Mouse (Mus musculus) limb, embryonic 15.5 days (tissue): Measurements from ENCODE around the gene Stk11ip. TPM values are rescaled to one million over a fixed set of nuclear protein-coding genes. Genes with fewer than 3 reads are reported as not detected.

ENCODE experiments used
- ATAC-seq: fragments of 200-750 bp; cut with Nextera tagmentation; 2 replicates; pipeline ENCODE4 v1.8.0; 2017; ENCODE audit warnings: low read depth, moderate TSS enrichment; ENCODE audit not compliant: insufficient number of reproducible peaks, low FRiP score, low TSS enrichment
- H3K27ac ChIP-seq: fragments of 300-500 bp; sonication (generic); 2 replicates; pipeline ENCODE4 v1.5.1; 2015; ENCODE audit warnings: moderate library complexity, mild to moderate bottlenecking, inconsistent platforms
- H3K27me3 ChIP-seq: fragments of 300-500 bp; sonication (generic); 2 replicates; pipeline ENCODE4 v1.6.1; 2015; ENCODE audit warnings: inconsistent platforms
- H3K36me3 ChIP-seq: fragments of 300-500 bp; sonication (generic); 2 replicates; pipeline ENCODE4 v1.6.1; 2015; ENCODE audit warnings: inconsistent platforms
- H3K4me1 ChIP-seq: fragments of 300-500 bp; sonication (generic); 2 replicates; pipeline ENCODE4 v1.6.1; 2015; ENCODE audit warnings: inconsistent platforms
- H3K4me2 ChIP-seq: fragments of 300-500 bp; sonication (generic); 2 replicates; pipeline ENCODE4 v1.6.1; 2015; ENCODE audit warnings: mild to moderate bottlenecking, inconsistent platforms
- H3K4me3 ChIP-seq: fragments of 300-500 bp; sonication (generic); 2 replicates; pipeline ENCODE4 v1.5.1; 2015; ENCODE audit warnings: mild to moderate bottlenecking, inconsistent platforms
- H3K9ac ChIP-seq: fragments of 300-500 bp; sonication (generic); 2 replicates; pipeline ENCODE4 v1.6.1; 2015; ENCODE audit warnings: inconsistent platforms
- H3K9me3 ChIP-seq: fragments of 300-500 bp; sonication (generic); 2 replicates; pipeline ENCODE4 v1.6.1; 2016; ENCODE audit warnings: inconsistent platforms
- WGBS: fragments of 180-500 bp; shearing (Covaris S2); methylation state at CpG from one replicate; pipeline ENCODE4 v1.1.7; 2015; 5-methylcytosine and 5-hydroxymethylcytosine counted together
- polyA plus RNA-seq: library from polyadenylated mRNA; unstranded; fragments of >200 nt; fragmentation: Nextera tagmentation; extraction: Ambion mirVana; gene quantifications from 2 replicates; pipeline ENCODE4 v1.2.1, GENCODE M21; 2015

Stk11ip gene
- polyA plus RNA-seq: 19.9 and 20.2 TPM in 2 replicates

GRCm38 (mm10) chr1:75521321-75522031 is at the start of gene Stk11ip:
TSS of gene Stk11ip (plus strand) at chr1:75521529.
- Histone ChIP-seq H3K4me2 (peak within 1 kb of the TSS; percentile 60), H3K9ac (peak within 1 kb of the TSS; percentile 27; the same call in 1 of the 2 replicates), H3K27ac (peak within 1 kb of the TSS; percentile 97), H3K4me1 (peaks cover 27% of the 10 kb centered on the region), H3K4me3 (peak within 1 kb of the TSS; percentile 61), H3K36me3 (peaks cover 17% of the 10 kb centered on the region), H3K27me3 (no peaks in the 10 kb centered on the region), H3K9me3 (no peaks in the 10 kb centered on the region)
- WGBS: under 1% methylated on average over 46 of the region's 46 CpGs
- ATAC-seq: peak; percentile 95

GRCm38 (mm10) chr1:75476441-75476840 is 44.9 kb upstream of the Stk11ip start:
- Histone ChIP-seq H3K4me1 (peaks cover 44% of the 10 kb centered on the region), H3K9ac (no peak overlapping the region), H3K4me3 (no peak overlapping the region), H3K9me3 (no peaks in the 10 kb centered on the region), H3K27me3 (peaks cover 23% of the 10 kb centered on the region), H3K36me3 (peaks cover 40% of the 10 kb centered on the region), H3K4me2 (no peak overlapping the region), H3K27ac (no peak overlapping the region)
- WGBS: 93% methylated on average over 11 of the region's 11 CpGs
- ATAC-seq: no peak

- peaks cover 44% of the 10 kb centered on the region for H3K4me1 ChIP-seq
- 14% methylated on average over 35 of the region's 35 CpGs for WGBS
- H3K27ac ChIP-seq: no peak overlapping the region
- no peak for ATAC-seq
- H3K4me2 ChIP-seq: peak overlapping the region; percentile 81
- no peak overlapping the region for H3K9ac ChIP-seq
- peak overlapping the region; percentile 86 for H3K4me3 ChIP-seq
- no peaks in the 10 kb centered on the region for H3K9me3 ChIP-seq
- peaks cover 40% of the 10 kb centered on the region for H3K36me3 ChIP-seq
- peaks cover 30% of the 10 kb centered on the region for H3K27me3 ChIP-seq
These were observed 43.9 kb upstream of the Stk11ip start for GRCm38 (mm10) chr1:75477264-75477965.

- H3K27me3 ChIP-seq: peaks cover 34% of the 10 kb centered on the region
- WGBS: 37% methylated on average over 3 of the region's 3 CpGs
These were observed 43.4 kb upstream of the Stk11ip start for GRCm38 (mm10) chr1:75477966-75478290.

GRCm38 (mm10) chr1:75478497-75478896 is 42.8 kb upstream of the Stk11ip start:
- WGBS: 0% methylated on average over 23 of the region's 25 CpGs
- ATAC-seq: no peak; the same call in 1 of the 2 replicates
- H3K27ac ChIP-seq: peak overlapping the region; percentile 83

More at GRCm38 (mm10) chr1:75477966-75478290, 43.4 kb upstream of the Stk11ip start:
- ATAC-seq: no peak
- Histone ChIP-seq H3K27ac (no peak overlapping the region), H3K9me3 (no peaks in the 10 kb centered on the region), H3K4me3 (peak overlapping the region; percentile 86), H3K36me3 (peaks cover 35% of the 10 kb centered on the region), H3K9ac (no peak overlapping the region), H3K4me1 (peaks cover 44% of the 10 kb centered on the region), H3K4me2 (peak overlapping the region; percentile 81)

GRCm38 (mm10) chr1:75478916-75479634 is 42.3 kb upstream of the Stk11ip start, which contains the start of the genes Chpf and Tmem198:
TSS of gene Chpf (minus strand) at chr1:75479307.
TSS of gene Tmem198 (plus strand) at chr1:75479532.
- peak; percentile 88 for ATAC-seq
- Histone ChIP-seq H3K4me1 (peaks cover 36% of the 10 kb centered on the region), H3K36me3 (peaks cover 26% of the 10 kb centered on the region), H3K27ac (peak within 1 kb of the TSS; percentile 83), H3K27me3 (peaks cover 45% of the 10 kb centered on the region), H3K4me3 (peak within 1 kb of the TSS; percentile 86), H3K9ac (peak within 1 kb of the TSS; percentile 60), H3K4me2 (peak within 1 kb of the TSS; percentile 81), H3K9me3 (no peaks in the 10 kb centered on the region)
- WGBS: under 1% methylated on average over 72 of the region's 76 CpGs

More at GRCm38 (mm10) chr1:75478497-75478896, 42.8 kb upstream of the Stk11ip start:
- H3K9ac ChIP-seq: peak overlapping the region; percentile 60
- H3K4me3 ChIP-seq: peak overlapping the region; percentile 86
- peaks cover 39% of the 10 kb centered on the region for H3K27me3 ChIP-seq
- H3K4me2 ChIP-seq: peak overlapping the region; percentile 81
- H3K9me3 ChIP-seq: no peaks in the 10 kb centered on the region
- peaks cover 29% of the 10 kb centered on the region for H3K36me3 ChIP-seq
- peaks cover 42% of the 10 kb centered on the region for H3K4me1 ChIP-seq

- Histone ChIP-seq H3K27ac (no peak overlapping the region), H3K9ac (no peak overlapping the region), H3K4me1 (peaks cover 31% of the 10 kb centered on the region), H3K27me3 (peaks cover 50% of the 10 kb centered on the region), H3K4me2 (peak overlapping the region; percentile 81), H3K36me3 (peaks cover 22% of the 10 kb centered on the region), H3K4me3 (peak overlapping the region; percentile 86), H3K9me3 (no peaks in the 10 kb centered on the region)
- no peak for ATAC-seq
- WGBS: 1% methylated on average over 19 of the region's 24 CpGs
These were observed 41.7 kb upstream of the Stk11ip start for GRCm38 (mm10) chr1:75479635-75479989.

- Histone ChIP-seq H3K27ac (no peak overlapping the region), H3K4me2 (peak overlapping the region; percentile 81), H3K9me3 (no peaks in the 10 kb centered on the region), H3K27me3 (peaks cover 55% of the 10 kb centered on the region), H3K4me3 (peak overlapping the region; percentile 86), H3K4me1 (peaks cover 27% of the 10 kb centered on the region), H3K36me3 (peaks cover 18% of the 10 kb centered on the region), H3K9ac (no peak overlapping the region)
- ATAC-seq: no peak
- 17% methylated on average over 13 of the region's 13 CpGs for WGBS
These were observed 41.3 kb upstream of the Stk11ip start for GRCm38 (mm10) chr1:75480036-75480435.

GRCm38 (mm10) chr1:75480735-75481134 is 40.6 kb upstream of the Stk11ip start:
- peaks cover 27% of the 10 kb centered on the region for H3K4me1 ChIP-seq
- 80% methylated on average over 7 of the region's 7 CpGs for WGBS
- peaks cover 14% of the 10 kb centered on the region for H3K36me3 ChIP-seq
- H3K27ac ChIP-seq: no peak overlapping the region
- no peaks in the 10 kb centered on the region for H3K9me3 ChIP-seq
- ATAC-seq: no peak
- no peak overlapping the region for H3K4me3 ChIP-seq
- H3K9ac ChIP-seq: no peak overlapping the region
- H3K27me3 ChIP-seq: peaks cover 62% of the 10 kb centered on the region
- no peak overlapping the region for H3K4me2 ChIP-seq

- 6% methylated on average over 24 of the region's 24 CpGs for WGBS
- peak overlapping the region; percentile 89 for H3K4me2 ChIP-seq
These were observed 34.8 kb upstream of the Stk11ip start for GRCm38 (mm10) chr1:75486561-75486960.

GRCm38 (mm10) chr1:75487040-75487404 is 34.3 kb upstream of the Stk11ip start:
- H3K36me3 ChIP-seq: peaks cover 42% of the 10 kb centered on the region
- WGBS: 2% methylated on average over 13 of the region's 13 CpGs
- peaks cover 75% of the 10 kb centered on the region for H3K27me3 ChIP-seq
- H3K4me2 ChIP-seq: peak overlapping the region; percentile 89
- H3K27ac ChIP-seq: no peak overlapping the region
- no peaks in the 10 kb centered on the region for H3K9me3 ChIP-seq
- H3K9ac ChIP-seq: 0 out of 2 replicates have a peak overlapping the region, but pooled peaks have one; percentile 23
- ATAC-seq: no peak
- H3K4me3 ChIP-seq: peak overlapping the region; percentile 53
- H3K4me1 ChIP-seq: peaks cover 24% of the 10 kb centered on the region

More at GRCm38 (mm10) chr1:75486561-75486960, 34.8 kb upstream of the Stk11ip start:
- Histone ChIP-seq H3K4me1 (peaks cover 24% of the 10 kb centered on the region), H3K27ac (no peak overlapping the region), H3K9me3 (no peaks in the 10 kb centered on the region), H3K27me3 (peaks cover 78% of the 10 kb centered on the region), H3K9ac (no peak overlapping the region), H3K36me3 (peaks cover 37% of the 10 kb centered on the region), H3K4me3 (no peak overlapping the region)
- ATAC-seq: no peak
